Mouse (Mus musculus): ENCODE results near the gene Zfp688. TPM values are rescaled to one million over a fixed set of nuclear protein-coding genes. Genes with fewer than 3 reads are reported as not detected.
"Not testable (repeated sequence)": the region's sequence is repeated elsewhere in the genome, so short reads cannot be mapped to it uniquely, and the experiment has no call there.

Gene Zfp688
- polyA plus RNA-seq, 1 experiment from 2014 or later: 37.0 TPM

DNA sequence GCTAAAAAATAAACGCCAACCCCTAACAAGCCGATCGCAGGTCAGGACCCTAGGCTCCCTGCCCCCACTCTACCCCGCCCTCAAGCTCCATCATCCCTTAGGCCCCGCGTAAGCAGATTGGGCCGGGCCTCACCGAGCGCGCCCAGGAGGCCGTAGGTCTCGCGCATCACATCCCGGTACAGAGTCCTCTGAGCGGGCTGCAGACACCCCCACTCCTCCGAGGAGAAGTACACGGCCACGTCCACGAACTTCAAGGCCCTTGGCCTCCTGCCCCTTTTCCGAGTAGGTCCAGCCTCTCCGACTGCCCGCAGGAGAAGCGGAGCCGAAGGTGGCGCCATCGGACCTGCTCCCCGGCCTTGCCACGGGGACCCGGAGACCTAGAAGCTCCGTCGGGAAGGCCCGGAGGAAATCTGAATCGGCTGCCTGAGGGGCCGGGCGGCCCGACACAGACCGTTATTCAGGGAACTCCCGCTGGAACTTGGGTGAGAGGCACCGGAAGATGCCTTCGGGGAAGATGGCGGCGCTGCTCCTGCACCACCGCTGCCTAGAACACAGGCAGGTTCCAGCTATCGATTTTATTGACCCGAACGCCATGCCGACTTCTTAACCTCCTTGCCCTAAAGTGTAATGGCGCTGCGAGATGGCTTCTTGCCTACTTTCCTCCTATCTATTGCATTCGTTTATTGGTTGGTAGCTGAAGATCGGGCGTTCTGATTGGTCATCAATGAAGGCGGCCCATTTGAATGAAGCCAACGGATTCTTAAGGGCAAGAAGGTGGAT is 26.8 kb upstream of the Zfp688 start, which contains the start of gene Zfp689:
TSS of gene Zfp689 (minus strand) at position 638 of the 780 bp plus-strand sequence.
- Histone ChIP-seq H3K27ac (peak within 1 kb of the TSS; percentile 99), H3K27me3 (ENCODE audit: low read depth, poor library complexity, severe bottlenecking) (no peaks in the 10 kb centered on the region), H3K36me3 (peaks cover 72% of the 10 kb centered on the region), H3K9me3 (replicated peaks) (no peaks in the 10 kb centered on the region), H3K4me3 (peak within 1 kb of the TSS; percentile 96), H3K4me1 (peaks cover 41% of the 10 kb centered on the region)
- under 1% methylated on average over 54 of the region's 54 CpGs for WGBS
- peak; percentile 88 for DNase-seq (ENCODE audit: low spot score)

DNA sequence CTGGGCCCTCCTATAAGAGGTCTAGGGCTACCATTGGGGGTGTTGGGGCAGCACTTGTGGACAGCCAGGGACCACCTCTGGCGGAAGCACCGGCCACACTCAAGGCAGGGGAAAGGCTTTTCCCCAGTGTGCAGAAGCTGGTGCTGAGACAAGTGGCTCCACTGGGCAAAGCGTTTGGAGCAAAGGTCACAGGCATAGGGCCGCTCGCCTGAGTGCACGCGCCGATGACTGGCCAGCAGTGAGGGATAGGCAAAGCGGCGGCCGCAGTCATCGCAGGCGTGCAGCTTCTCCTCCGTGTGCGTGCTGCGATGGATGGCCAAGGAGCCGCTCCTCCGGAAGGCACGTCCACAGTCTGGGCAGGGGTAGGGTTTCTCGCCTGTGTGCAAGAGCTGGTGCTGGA is 22.1 kb upstream of the Zfp688 start:
- Histone ChIP-seq H3K4me3 (0 out of 2 replicates have a peak overlapping the region, but pooled peaks have one; percentile 12), H3K27me3 (ENCODE audit: low read depth, poor library complexity, severe bottlenecking) (no peaks in the 10 kb centered on the region), H3K9me3 (replicated peaks) (no peaks in the 10 kb centered on the region), H3K4me1 (peaks cover 8% of the 10 kb centered on the region), H3K36me3 (peaks cover 61% of the 10 kb centered on the region), H3K27ac (no peak overlapping the region; the same call in 1 of the 2 replicates)
- DNase-seq (ENCODE audit: low spot score): no peak
- WGBS: 86% methylated on average over 20 of the region's 20 CpGs

DNA sequence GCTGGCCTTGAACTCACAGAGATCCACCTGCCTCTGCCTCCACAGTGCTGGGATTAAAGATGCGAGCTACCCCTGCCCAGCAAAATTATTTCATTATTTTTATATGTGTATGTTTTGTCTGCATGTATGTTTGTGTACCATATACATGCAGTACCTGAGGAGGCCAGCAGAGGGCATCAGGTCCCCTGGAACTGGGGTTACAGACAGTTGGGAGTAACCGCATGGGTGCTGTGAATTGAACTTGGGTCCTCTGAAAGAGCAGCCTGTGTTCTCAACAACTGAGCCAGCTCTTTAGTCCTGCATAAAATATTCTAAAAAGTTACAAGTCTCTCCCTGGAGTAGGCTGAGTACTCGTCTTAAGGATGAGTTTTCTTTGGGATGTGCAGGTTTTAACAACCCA is 15.9 kb upstream of the Zfp688 start:
- peaks cover 15% of the 10 kb centered on the region for H3K36me3 ChIP-seq
- peak; percentile 38 for DNase-seq (ENCODE audit: low spot score)
- 84% methylated on average over 3 of the region's 3 CpGs for WGBS
- no peaks in the 10 kb centered on the region for H3K4me1 ChIP-seq
- H3K27me3 ChIP-seq (ENCODE audit: low read depth, poor library complexity, severe bottlenecking): no peaks in the 10 kb centered on the region
- H3K27ac ChIP-seq: no peak overlapping the region
- no peaks in the 10 kb centered on the region; the same call in none of the 2 replicates for H3K9me3 ChIP-seq (replicated peaks)
- no peak overlapping the region for H3K4me3 ChIP-seq

DNA sequence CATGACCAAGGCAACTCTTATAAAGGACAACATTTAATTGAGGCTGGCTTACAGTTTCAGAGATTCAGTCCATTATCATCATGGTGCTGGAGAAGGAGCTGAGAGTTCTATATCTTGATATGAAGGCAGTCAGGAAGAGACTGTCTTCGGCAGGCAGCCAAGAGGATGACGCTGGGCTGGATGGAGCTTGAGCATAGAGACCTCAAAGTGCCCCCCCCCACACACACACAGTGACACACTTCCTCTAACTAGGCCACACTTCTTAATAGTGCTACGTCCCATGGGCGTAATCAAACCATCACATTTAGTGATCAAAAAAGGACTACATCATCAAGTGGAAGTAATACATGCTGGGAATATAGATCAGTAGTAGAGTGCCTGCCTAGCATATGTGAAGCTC is 13.3 kb upstream of the Zfp688 start:
- H3K4me1 ChIP-seq: no peaks in the 10 kb centered on the region
- H3K4me3 ChIP-seq: no peak overlapping the region
- no peaks in the 10 kb centered on the region; the same call in none of the 2 replicates for H3K9me3 ChIP-seq (replicated peaks)
- no peaks in the 10 kb centered on the region for H3K36me3 ChIP-seq
- no peaks in the 10 kb centered on the region for H3K27me3 ChIP-seq (ENCODE audit: low read depth, poor library complexity, severe bottlenecking)
- no peak for DNase-seq (ENCODE audit: low spot score)
- no peak overlapping the region for H3K27ac ChIP-seq
- 97% methylated on average over 4 of the region's 4 CpGs for WGBS

DNA sequence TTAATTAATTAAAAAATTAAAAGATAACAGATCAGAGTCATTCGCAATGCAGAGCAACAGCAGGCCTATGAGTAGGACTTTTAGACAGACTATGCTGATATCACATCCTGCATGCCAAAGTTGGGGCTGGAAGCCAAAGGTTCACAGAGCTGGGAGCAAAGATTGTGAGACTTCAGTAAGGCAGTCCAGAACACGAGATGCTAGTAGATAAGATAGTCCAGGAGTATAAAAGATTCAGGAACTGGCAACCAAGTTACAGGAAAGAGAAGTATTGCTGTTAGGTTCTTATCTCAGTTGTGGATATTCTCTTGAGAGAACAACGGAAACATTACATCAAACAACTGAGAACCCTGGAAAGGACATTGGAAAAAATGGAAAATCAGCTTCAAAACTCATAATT is 4.5 kb upstream of the Zfp688 start:
- H3K27ac ChIP-seq: no peak overlapping the region
- DNase-seq (ENCODE audit: low spot score): no peak
- H3K4me3 ChIP-seq: no peak overlapping the region
- H3K36me3 ChIP-seq: no peaks in the 10 kb centered on the region
- H3K4me1 ChIP-seq: peaks cover 10% of the 10 kb centered on the region
- peaks cover 15% of the 10 kb centered on the region for H3K27me3 ChIP-seq (ENCODE audit: low read depth, poor library complexity, severe bottlenecking)
- WGBS: 76% methylated on average over 3 of the region's 3 CpGs
- no peaks in the 10 kb centered on the region for H3K9me3 ChIP-seq (replicated peaks)

DNA sequence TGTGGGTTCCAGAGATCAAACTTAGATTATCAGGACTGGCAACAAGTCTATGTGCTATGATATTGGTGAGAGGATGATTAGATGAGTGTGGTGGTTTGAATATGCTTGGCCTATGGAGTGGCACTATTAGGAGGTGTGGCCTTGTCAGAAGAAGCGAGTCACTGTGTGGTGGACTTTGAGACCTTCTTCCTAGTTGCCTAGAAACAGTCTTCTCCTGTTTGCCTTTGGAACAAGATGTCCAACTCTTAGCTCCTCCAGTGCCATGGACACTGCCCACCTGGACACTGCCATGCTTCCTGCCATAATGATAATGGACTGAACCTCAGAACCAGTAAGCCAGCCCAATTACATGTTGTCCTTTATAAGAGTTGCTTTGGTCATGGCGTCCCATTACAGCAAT is 4.0 kb upstream of the Zfp688 start:
- 91% methylated on average over 2 of the region's 2 CpGs for WGBS
- Histone ChIP-seq H3K4me3 (no peak overlapping the region), H3K9me3 (replicated peaks) (no peaks in the 10 kb centered on the region), H3K4me1 (peaks cover 14% of the 10 kb centered on the region), H3K27ac (no peak overlapping the region), H3K27me3 (ENCODE audit: low read depth, poor library complexity, severe bottlenecking) (peaks cover 15% of the 10 kb centered on the region), H3K36me3 (no peaks in the 10 kb centered on the region)
- no peak for DNase-seq (ENCODE audit: low spot score)

DNA sequence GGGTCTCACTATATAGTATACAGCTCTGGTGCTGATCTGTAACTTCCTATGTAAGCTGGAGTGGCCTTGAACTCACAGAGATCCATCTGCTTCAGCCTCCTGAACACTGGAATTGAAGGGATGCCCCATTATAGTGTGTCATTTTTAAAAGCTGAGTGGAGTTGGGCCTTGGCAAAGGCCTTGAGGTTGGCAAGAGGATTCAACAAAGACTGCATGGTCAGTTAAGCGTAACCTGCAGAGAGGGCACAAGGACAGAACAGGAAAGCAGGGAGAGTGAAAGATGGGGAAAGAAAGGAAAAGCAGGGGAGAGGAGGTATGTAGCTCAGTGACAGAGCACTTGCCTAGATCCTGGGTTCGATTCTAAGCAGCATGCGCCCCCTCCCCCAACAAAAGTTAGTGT is 3.4 kb upstream of the Zfp688 start:
- Histone ChIP-seq H3K4me3 (no peak overlapping the region), H3K4me1 (peaks cover 15% of the 10 kb centered on the region), H3K27me3 (ENCODE audit: low read depth, poor library complexity, severe bottlenecking) (peaks cover 15% of the 10 kb centered on the region), H3K27ac (no peak overlapping the region), H3K36me3 (no peaks in the 10 kb centered on the region), H3K9me3 (replicated peaks) (no peaks in the 10 kb centered on the region)
- 87% methylated on average over 3 of the region's 3 CpGs for WGBS
- no peak for DNase-seq (ENCODE audit: low spot score)

DNA sequence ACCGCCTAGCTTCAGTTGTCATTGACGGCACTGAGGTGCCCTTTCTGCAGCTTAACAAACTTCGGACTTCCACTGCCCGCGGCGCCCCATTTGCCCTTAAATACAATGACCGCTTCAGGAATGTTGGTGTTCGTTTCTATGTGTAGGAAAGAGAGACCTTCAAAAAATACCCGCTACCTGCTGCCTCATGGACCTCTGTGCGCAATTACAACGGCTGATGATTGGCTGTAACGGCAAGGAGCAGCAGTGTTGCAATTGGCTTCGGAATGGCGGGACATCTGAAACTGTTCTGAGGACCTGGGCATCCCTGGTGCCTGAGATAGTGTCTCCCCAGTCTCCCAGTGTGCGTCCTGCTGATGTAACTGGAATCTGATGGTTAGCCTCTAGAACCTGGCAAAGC is 379 bp upstream of the Zfp688 start:
- whole genome bisulfite sequencing: 2% methylated on average over 15 of the region's 15 CpGs
- Histone ChIP-seq H3K9me3 (replicated peaks) (no peaks in the 10 kb centered on the region), H3K27me3 (ENCODE audit: low read depth, poor library complexity, severe bottlenecking) (peaks cover 15% of the 10 kb centered on the region), H3K4me3 (peak overlapping the region; percentile 82), H3K36me3 (peaks cover 29% of the 10 kb centered on the region), H3K4me1 (peaks cover 15% of the 10 kb centered on the region), H3K27ac (0 out of 2 replicates have a peak overlapping the region, but pooled peaks have one; percentile 91)
- DNase-seq (ENCODE audit: low spot score): no peak

DNA sequence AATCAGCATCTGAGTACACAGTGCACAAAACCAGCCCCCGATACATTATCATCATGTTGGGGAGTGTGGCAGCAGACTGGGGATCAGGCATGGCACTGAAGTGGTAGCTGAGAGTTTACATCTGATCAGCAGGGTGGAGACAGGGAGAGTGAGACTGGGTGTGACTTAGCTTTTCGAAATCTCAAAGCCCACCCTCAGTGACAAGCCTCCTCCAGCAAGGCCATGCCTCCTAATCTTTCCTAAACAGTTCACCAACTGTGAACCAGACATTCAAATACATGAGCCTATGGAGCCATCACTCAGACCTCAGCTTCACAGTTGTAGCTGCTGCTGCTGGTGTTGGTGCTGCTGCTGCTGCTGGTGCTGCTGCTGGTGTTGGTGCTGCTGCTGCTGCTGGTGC is 10.4 kb downstream of the Zfp688 start:
- Histone ChIP-seq H3K36me3 (0 out of 2 replicates have a peak, but pooled peaks cover under 1% of the 10 kb centered on the region), H3K4me3 (no peak overlapping the region), H3K9me3 (replicated peaks) (no peaks in the 10 kb centered on the region), H3K27me3 (ENCODE audit: low read depth, poor library complexity, severe bottlenecking) (no peaks in the 10 kb centered on the region), H3K27ac (no peak overlapping the region), H3K4me1 (peaks cover under 1% of the 10 kb centered on the region)
- 84% methylated on average over 2 of the region's 2 CpGs for WGBS
- DNase-seq (ENCODE audit: low spot score): no peak

DNA sequence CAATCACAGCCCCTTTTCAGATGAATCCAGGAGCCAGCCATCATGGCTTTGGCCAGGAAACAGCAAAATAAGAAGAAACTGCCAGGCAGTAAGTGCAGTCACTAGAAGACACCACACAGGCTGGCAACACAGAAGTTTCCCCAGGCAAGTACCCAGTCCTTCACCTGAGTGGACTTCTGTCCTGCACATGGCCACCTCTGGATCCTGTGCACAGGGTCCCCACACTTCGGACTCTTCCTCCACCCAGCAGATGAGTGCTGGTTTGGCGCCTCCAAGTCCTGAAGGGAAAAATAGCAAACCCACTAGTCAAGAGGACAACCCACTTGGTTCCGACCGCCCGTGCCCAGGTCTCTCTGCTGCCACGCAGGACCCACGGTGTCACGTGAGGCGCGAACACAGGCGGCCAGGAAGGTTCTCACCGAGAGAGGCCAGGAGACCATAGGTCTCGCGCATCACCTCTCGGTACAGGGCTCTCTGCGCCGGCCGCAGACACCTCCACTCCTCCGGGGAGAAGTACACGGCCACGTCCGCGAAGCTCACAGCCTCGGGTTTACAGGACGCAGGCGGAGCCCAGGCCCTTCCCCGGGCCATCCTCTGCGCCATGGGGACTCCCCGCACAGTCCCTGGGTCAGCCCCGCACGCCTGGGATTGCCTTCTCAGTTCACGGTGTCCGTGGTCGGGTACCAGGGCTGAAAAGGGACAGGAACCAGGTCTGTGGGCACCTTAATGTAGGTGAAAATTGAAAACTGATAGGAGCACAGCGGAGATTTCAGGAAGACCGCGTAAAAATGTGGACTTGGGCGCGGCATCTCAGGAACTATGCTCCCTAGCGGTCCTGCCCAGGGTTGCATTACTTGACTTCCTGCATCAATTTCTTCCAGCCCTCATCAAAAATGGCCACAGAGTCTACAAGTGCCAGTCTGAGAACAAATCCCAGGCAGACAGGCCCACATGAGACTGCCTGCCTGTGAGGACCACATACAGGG is 15.6 kb downstream of the Zfp688 start, which contains the start of gene Zfp764:
TSS of gene Zfp764 (minus strand) at position 821 of the 986 bp plus-strand sequence.
- not testable (repeated sequence) for H3K27me3 ChIP-seq (ENCODE audit: low read depth, poor library complexity, severe bottlenecking); H3K4me1 ChIP-seq; H3K9me3 ChIP-seq (replicated peaks)
- Histone ChIP-seq H3K27ac (peak within 1 kb of the TSS; percentile 89), H3K36me3 (peaks cover 13% of the 10 kb centered on the region), H3K4me3 (peak within 1 kb of the TSS; percentile 65)
- 6% methylated on average over 40 of the region's 40 CpGs for WGBS
- peak; percentile 80 for DNase-seq (ENCODE audit: low spot score)

DNA sequence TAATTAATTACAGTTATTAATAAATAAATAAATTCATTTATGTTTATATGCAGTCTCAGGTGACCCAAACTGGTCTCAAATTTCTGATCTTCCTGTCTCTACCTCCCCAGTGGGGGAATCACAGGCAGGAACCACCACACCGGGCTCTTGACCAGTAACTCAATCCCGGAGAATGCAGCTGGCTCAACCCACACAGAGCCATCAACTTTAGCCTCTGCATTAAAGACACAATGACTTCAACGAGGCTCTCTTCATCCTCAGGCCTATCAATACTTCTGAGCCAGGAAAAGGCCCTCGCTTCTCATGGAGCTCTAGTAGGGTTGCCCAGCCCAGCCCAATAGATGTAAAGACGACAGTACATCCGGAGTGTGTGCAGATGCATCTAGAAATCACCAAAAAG is 17.8 kb downstream of the Zfp688 start:
- H3K4me3 ChIP-seq; H3K27me3 ChIP-seq (ENCODE audit: low read depth, poor library complexity, severe bottlenecking); H3K4me1 ChIP-seq: not testable (repeated sequence)

DNA sequence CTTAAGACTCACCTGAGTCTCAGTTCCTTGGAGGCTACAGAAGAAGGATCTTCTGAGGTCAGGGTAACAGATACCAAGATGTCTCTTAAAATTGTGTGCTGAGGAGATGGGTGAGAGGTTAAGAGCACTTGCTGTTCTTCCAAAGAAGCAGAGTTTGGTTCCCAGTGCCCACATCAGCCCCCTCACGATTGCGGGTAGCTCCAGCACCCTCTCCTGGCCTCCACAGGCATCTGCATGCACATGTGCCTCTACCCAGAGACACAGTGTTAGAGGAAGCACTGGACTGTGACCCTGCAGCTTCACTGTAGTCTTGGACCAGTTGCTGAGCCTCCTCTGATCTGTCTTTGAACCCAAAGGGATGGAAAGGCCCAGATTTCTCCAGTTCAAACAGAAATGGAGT is 18.9 kb downstream of the Zfp688 start:
- WGBS: 30% methylated on average over 2 of the region's 2 CpGs
- peaks cover 9% of the 10 kb centered on the region for H3K4me1 ChIP-seq

More for the DNA sequence above, 17.8 kb downstream of the Zfp688 start:
- DNase-seq (ENCODE audit: low spot score); H3K9me3 ChIP-seq (replicated peaks); H3K27ac ChIP-seq: not testable (repeated sequence)
- peaks cover 13% of the 10 kb centered on the region for H3K36me3 ChIP-seq
- 96% methylated on average over 6 of the region's 6 CpGs for WGBS

More for the DNA sequence above, 18.9 kb downstream of the Zfp688 start:
- Histone ChIP-seq H3K36me3 (peaks cover 13% of the 10 kb centered on the region), H3K27me3 (ENCODE audit: low read depth, poor library complexity, severe bottlenecking) (no peaks in the 10 kb centered on the region), H3K4me3 (no peak overlapping the region), H3K27ac (no peak overlapping the region), H3K9me3 (replicated peaks) (no peaks in the 10 kb centered on the region)
- DNase-seq (ENCODE audit: low spot score): no peak

All from limb, embryonic 10.5 days (tissue).